Mouse (Mus musculus) embryonic facial prominence, embryonic 12.5 days (tissue): Measurements from ENCODE around the gene Clock. TPM values are rescaled to one million over a fixed set of nuclear protein-coding genes. Genes with fewer than 3 reads are reported as not detected.

Source experiments
- ATAC-seq: fragments of 200-750 bp; cut with Nextera tagmentation; 2 replicates; pipeline ENCODE4 v1.8.0; 2017; ENCODE audit not compliant: insufficient number of reproducible peaks, insufficient read depth, low FRiP score, low TSS enrichment
- H3K27ac ChIP-seq: fragments of 300-500 bp; sonication (generic); 2 replicates; pipeline ENCODE4 v1.5.1; 2016; ENCODE audit warnings: mild to moderate bottlenecking
- H3K27me3 ChIP-seq: fragments of 300-500 bp; sonication (generic); 2 replicates; pipeline ENCODE4 v1.6.1; 2016; ENCODE audit warnings: mild to moderate bottlenecking, moderate library complexity
- H3K36me3 ChIP-seq: fragments of 300-500 bp; sonication (generic); 2 replicates; pipeline ENCODE4 v1.6.1; 2016; ENCODE audit warnings: mild to moderate bottlenecking
- H3K4me1 ChIP-seq: fragments of 300-500 bp; sonication (generic); 2 replicates; pipeline ENCODE4 v1.6.1; 2016
- H3K4me2 ChIP-seq: fragments of 300-500 bp; sonication (generic); replicated peaks from 2 replicates; pipeline ENCODE4 v1.6.1; 2016; ENCODE audit warnings: mild to moderate bottlenecking, moderate library complexity
- H3K4me3 ChIP-seq: fragments of 300-500 bp; sonication (generic); 2 replicates; pipeline ENCODE4 v1.5.1; 2016; ENCODE audit warnings: mild to moderate bottlenecking
- H3K9ac ChIP-seq: fragments of 300-500 bp; sonication (generic); 2 replicates; pipeline ENCODE4 v1.6.1; 2016; ENCODE audit warnings: mild to moderate bottlenecking, moderate library complexity
- H3K9me3 ChIP-seq: fragments of 300-500 bp; sonication (generic); 2 replicates; pipeline ENCODE4 v1.6.1; 2016; ENCODE audit warnings: mild to moderate bottlenecking, moderate library complexity
- WGBS: fragments of 180-500 bp; shearing (Covaris S2); methylation state at CpG from one replicate; pipeline ENCODE4 v1.1.7; 2016; 5-methylcytosine and 5-hydroxymethylcytosine counted together
- polyA plus RNA-seq: library from polyadenylated mRNA; unstranded; fragments of >200 nt; fragmentation: Nextera tagmentation; extraction: Ambion mirVana; gene quantifications from 2 replicates; pipeline ENCODE4 v1.2.1, GENCODE M21; 2016

Gene Clock
- polyA plus RNA-seq, 1 experiment from 2014 or later: 13.2 TPM

GRCm38 (mm10) chr5:76176841-76177240 is 127.8 kb downstream of the Clock start:
- no peaks in the 10 kb centered on the region for H3K9me3 ChIP-seq
- peak overlapping the region; percentile 24; the same call in 1 of the 2 replicates for H3K27ac ChIP-seq
- WGBS: 55% methylated on average over 11 of the region's 11 CpGs

GRCm38 (mm10) chr5:76176411-76176810 is 128.2 kb downstream of the Clock start:
- no peaks in the 10 kb centered on the region for H3K36me3 ChIP-seq
- ATAC-seq: no peak
- H3K4me3 ChIP-seq: no peak overlapping the region
- no peak overlapping the region for H3K4me2 ChIP-seq
- no peaks in the 10 kb centered on the region for H3K27me3 ChIP-seq
- no peaks in the 10 kb centered on the region for H3K9me3 ChIP-seq
- 28% methylated on average over 3 of the region's 3 CpGs for WGBS
- no peak overlapping the region for H3K9ac ChIP-seq
- peak overlapping the region; percentile 24; the same call in 1 of the 2 replicates for H3K27ac ChIP-seq
- peaks cover 9% of the 10 kb centered on the region for H3K4me1 ChIP-seq

More at GRCm38 (mm10) chr5:76176841-76177240, 127.8 kb downstream of the Clock start:
- ATAC-seq: no peak
- no peak overlapping the region for H3K4me2 ChIP-seq
- no peaks in the 10 kb centered on the region for H3K27me3 ChIP-seq
- peaks cover 9% of the 10 kb centered on the region for H3K4me1 ChIP-seq
- no peak overlapping the region for H3K4me3 ChIP-seq
- no peaks in the 10 kb centered on the region for H3K36me3 ChIP-seq
- H3K9ac ChIP-seq: no peak overlapping the region

- no peak for ATAC-seq
- Histone ChIP-seq H3K4me2 (no peak overlapping the region), H3K27me3 (no peaks in the 10 kb centered on the region), H3K27ac (no peak overlapping the region), H3K9me3 (no peaks in the 10 kb centered on the region), H3K36me3 (no peaks in the 10 kb centered on the region), H3K4me3 (no peak overlapping the region), H3K4me1 (peaks cover 9% of the 10 kb centered on the region), H3K9ac (no peak overlapping the region)
- WGBS: 84% methylated on average over 4 of the region's 4 CpGs
Observed at GRCm38 (mm10) chr5:76175051-76175450, 129.5 kb downstream of the Clock start.

- Histone ChIP-seq H3K4me2 (no peak overlapping the region), H3K4me1 (no peaks in the 10 kb centered on the region), H3K36me3 (no peaks in the 10 kb centered on the region), H3K9ac (no peak overlapping the region), H3K9me3 (no peaks in the 10 kb centered on the region), H3K27ac (no peak overlapping the region), H3K27me3 (no peaks in the 10 kb centered on the region), H3K4me3 (no peak overlapping the region)
- no peak for ATAC-seq
Observed at GRCm38 (mm10) chr5:76171039-76171438, 133.6 kb downstream of the Clock start.

GRCm38 (mm10) chr5:76170522-76170921 is 134.1 kb downstream of the Clock start:
- H3K36me3 ChIP-seq: no peaks in the 10 kb centered on the region
- 80% methylated on average over 4 of the region's 4 CpGs for WGBS
- no peak overlapping the region for H3K27ac ChIP-seq
- H3K4me1 ChIP-seq: no peaks in the 10 kb centered on the region
- no peaks in the 10 kb centered on the region for H3K9me3 ChIP-seq
- no peaks in the 10 kb centered on the region for H3K27me3 ChIP-seq
- no peak overlapping the region for H3K4me3 ChIP-seq
- H3K4me2 ChIP-seq: no peak overlapping the region
- ATAC-seq: no peak
- H3K9ac ChIP-seq: no peak overlapping the region

- no peak for ATAC-seq
Observed at GRCm38 (mm10) chr5:76164827-76165226, 139.8 kb downstream of the Clock start.

GRCm38 (mm10) chr5:76163828-76164390 is 140.7 kb downstream of the Clock start:
- H3K27ac ChIP-seq: no peak overlapping the region
- no peak overlapping the region for H3K4me2 ChIP-seq
- no peak for ATAC-seq
- no peaks in the 10 kb centered on the region for H3K9me3 ChIP-seq
- WGBS: 29% methylated on average over 4 of the region's 4 CpGs
- no peak overlapping the region for H3K9ac ChIP-seq
- H3K36me3 ChIP-seq: no peaks in the 10 kb centered on the region
- H3K4me1 ChIP-seq: no peaks in the 10 kb centered on the region
- H3K27me3 ChIP-seq: no peaks in the 10 kb centered on the region
- no peak overlapping the region for H3K4me3 ChIP-seq

More at GRCm38 (mm10) chr5:76164827-76165226, 139.8 kb downstream of the Clock start:
- H3K27me3 ChIP-seq: no peaks in the 10 kb centered on the region
- H3K4me1 ChIP-seq: no peaks in the 10 kb centered on the region
- H3K9me3 ChIP-seq: no peaks in the 10 kb centered on the region
- WGBS: 31% methylated on average over 7 of the region's 7 CpGs
- no peak overlapping the region for H3K9ac ChIP-seq
- H3K27ac ChIP-seq: no peak overlapping the region
- no peaks in the 10 kb centered on the region for H3K36me3 ChIP-seq
- H3K4me2 ChIP-seq: no peak overlapping the region
- H3K4me3 ChIP-seq: no peak overlapping the region

- H3K4me3 ChIP-seq: no peak overlapping the region
- no peaks in the 10 kb centered on the region for H3K36me3 ChIP-seq
- no peak overlapping the region for H3K4me2 ChIP-seq
- ATAC-seq: no peak
- no peaks in the 10 kb centered on the region for H3K27me3 ChIP-seq
- no peaks in the 10 kb centered on the region for H3K4me1 ChIP-seq
- no peak overlapping the region for H3K9ac ChIP-seq
- WGBS: 77% methylated on average over 5 of the region's 5 CpGs
- H3K27ac ChIP-seq: no peak overlapping the region
- no peaks in the 10 kb centered on the region for H3K9me3 ChIP-seq
Observed at GRCm38 (mm10) chr5:76162926-76163325, 141.7 kb downstream of the Clock start.

GRCm38 (mm10) chr5:76161491-76161890 is 143.1 kb downstream of the Clock start:
- Histone ChIP-seq H3K4me3 (no peak overlapping the region), H3K9ac (no peak overlapping the region), H3K36me3 (no peaks in the 10 kb centered on the region), H3K27me3 (no peaks in the 10 kb centered on the region), H3K4me2 (no peak overlapping the region), H3K27ac (no peak overlapping the region), H3K4me1 (no peaks in the 10 kb centered on the region), H3K9me3 (no peaks in the 10 kb centered on the region)
- ATAC-seq: no peak
- 87% methylated on average over 6 of the region's 6 CpGs for WGBS

- 58% methylated on average over 3 of the region's 3 CpGs for WGBS
- H3K27me3 ChIP-seq: no peaks in the 10 kb centered on the region
Observed at GRCm38 (mm10) chr5:76160086-76160485, 144.5 kb downstream of the Clock start.

More at GRCm38 (mm10) chr5:76160086-76160485, 144.5 kb downstream of the Clock start:
- no peak overlapping the region for H3K9ac ChIP-seq
- no peaks in the 10 kb centered on the region for H3K4me1 ChIP-seq
- H3K9me3 ChIP-seq: no peaks in the 10 kb centered on the region
- H3K36me3 ChIP-seq: peaks cover 11% of the 10 kb centered on the region
- no peak for ATAC-seq
- no peak overlapping the region for H3K27ac ChIP-seq
- H3K4me3 ChIP-seq: no peak overlapping the region
- no peak overlapping the region for H3K4me2 ChIP-seq
